Mouse (Mus musculus): ENCODE measurements at regions not wholly inside any gene's neighbourhood (a gene's known extent, or its start where the extent isn't known, plus 50 kb on each side); places are given as distances from the start of the nearest gene placed in this dataset.

GRCm38 (mm10) chr5:53352852-53353251 lies 86.0 kb downstream of the Smim20 start:
- TF ChIP-seq EP300 (IDR thresholded peaks at IDR 0.05; ENCODE audit: low read depth) (no peak), CTCF (IDR thresholded peaks at IDR 0.05; ENCODE audit: low read depth) (no peak)

Data from liver, postnatal 0 days (tissue).